Mouse (Mus musculus) thymus, postnatal 0 days (tissue): ENCODE measurements around the gene Polr2a. TPM values are rescaled to one million over a fixed set of nuclear protein-coding genes. Genes with fewer than 3 reads are reported as not detected.
"Not testable (repeated sequence)": the region's sequence is repeated elsewhere in the genome, so short reads cannot be mapped to it uniquely, and the experiment has no call there.

Experiments
- DNase-seq: peaks from one replicate; pipeline ENCODE4 v3.0.0-alpha.2; 2015; ENCODE audit warnings: low spot score
- polyA plus RNA-seq: library from polyadenylated mRNA; unstranded; fragments of >200 nt; fragmentation: Nextera tagmentation; extraction: Ambion mirVana; gene quantifications from 2 replicates; pipeline ENCODE4 v1.2.1, GENCODE M21; 2015

Polr2a gene
- polyA plus RNA-seq, 1 experiment from 2014 or later, result 22.4 TPM

DNA sequence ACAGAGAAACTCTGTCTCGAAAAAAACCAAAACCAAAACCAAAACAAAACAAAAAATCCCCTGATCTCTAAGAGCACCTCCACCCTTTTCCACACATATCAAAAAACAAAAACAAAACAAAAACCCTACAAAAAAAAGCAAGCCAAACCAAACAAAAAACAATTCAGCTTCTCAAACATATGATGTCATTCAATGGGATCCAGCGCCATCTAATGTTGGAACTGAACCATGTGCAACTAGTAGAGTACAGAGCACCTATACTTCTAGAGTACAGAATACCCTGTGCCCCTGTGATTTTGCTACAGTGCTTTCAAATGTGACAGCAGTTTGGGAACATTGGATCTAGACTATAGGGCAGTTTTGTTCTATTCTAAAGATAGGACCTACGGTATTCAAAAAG lies 3.7 kb downstream of the Polr2a start:
- DNase-seq, result peak; percentile 76

GRCm38 (mm10) chr11:69754233-69754632 lies 4.2 kb downstream of the Polr2a start:
- no peak for DNase-seq

GRCm38 (mm10) chr11:69752686-69753085 lies 5.8 kb downstream of the Polr2a start:
- no peak for DNase-seq

DNA sequence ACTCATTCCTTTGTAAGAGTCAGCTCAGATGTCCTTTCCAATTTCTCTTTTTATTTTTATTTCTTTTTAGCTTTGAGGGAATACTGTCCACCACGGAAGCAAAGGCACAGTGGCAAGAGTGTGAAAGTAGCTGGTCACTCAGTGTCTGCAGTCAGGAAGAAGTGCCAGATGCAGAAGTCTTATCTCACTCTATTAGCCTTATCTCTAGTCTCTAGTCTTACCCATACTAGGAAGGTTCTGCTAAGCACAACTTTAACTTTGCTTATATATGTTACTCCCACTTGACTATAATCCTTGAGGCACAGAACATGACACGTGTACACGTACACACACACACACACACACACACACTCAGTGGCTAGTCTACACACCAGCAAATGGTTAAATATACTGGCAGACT lies 6.8 kb downstream of the Polr2a start:
- no peak for DNase-seq

- not testable (repeated sequence) for DNase-seq
Measured at GRCm38 (mm10) chr11:69731408-69731807, 27.0 kb downstream of the Polr2a start.

- DNase-seq, result peak; percentile 77
Measured at GRCm38 (mm10) chr11:69729063-69729462, 29.4 kb downstream of the Polr2a start.

DNA sequence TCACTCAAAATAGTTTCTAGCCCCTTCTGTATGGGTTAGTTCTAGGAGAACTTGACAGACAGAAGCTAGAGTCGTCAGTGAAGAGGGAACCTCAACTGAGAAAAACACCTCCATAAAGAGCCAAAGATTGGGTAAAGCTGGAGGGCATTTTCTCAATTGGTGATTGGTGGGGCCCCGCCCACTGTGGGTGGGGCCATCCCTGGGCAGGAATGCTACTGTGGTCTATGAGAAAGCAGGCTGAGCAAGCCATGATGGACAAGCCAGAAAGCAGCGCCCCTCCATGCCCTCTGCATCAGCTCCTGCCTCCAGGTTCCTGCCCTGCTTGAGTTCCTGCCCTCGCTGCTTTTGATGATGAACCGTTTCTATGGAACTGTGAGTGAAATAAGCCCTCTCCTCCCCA lies 32.5 kb downstream of the Polr2a start:
- DNase-seq, result no peak

- DNase-seq, result no peak
Measured at GRCm38 (mm10) chr11:69723074-69723473, 35.4 kb downstream of the Polr2a start.

- DNase-seq, result no peak
Measured at GRCm38 (mm10) chr11:69720852-69721251, 37.6 kb downstream of the Polr2a start.

GRCm38 (mm10) chr11:69719423-69719822 lies 39.0 kb downstream of the Polr2a start:
- no peak for DNase-seq

- no peak for DNase-seq
Measured at GRCm38 (mm10) chr11:69718661-69719060, 39.8 kb downstream of the Polr2a start.

DNA sequence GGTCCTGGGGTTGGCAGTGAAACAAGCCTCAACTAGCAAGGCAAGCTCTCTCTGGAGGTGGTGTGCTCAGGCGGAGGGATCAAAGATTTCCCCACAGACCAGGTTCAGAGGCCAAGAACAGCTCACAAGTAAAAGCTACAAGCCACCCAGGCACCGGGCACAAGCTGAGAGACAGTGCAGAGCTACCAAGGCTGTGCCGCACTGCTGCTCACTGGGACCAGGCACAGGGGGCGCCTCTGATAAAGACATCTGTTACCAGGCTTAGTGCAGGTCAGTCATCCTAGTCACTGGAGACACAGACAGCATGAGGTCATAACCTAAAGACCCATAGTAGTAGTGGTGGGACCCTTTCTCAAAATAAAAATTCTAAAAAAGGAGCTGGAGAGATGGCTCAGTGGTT lies 41.5 kb downstream of the Polr2a start:
- no peak for DNase-seq

DNA sequence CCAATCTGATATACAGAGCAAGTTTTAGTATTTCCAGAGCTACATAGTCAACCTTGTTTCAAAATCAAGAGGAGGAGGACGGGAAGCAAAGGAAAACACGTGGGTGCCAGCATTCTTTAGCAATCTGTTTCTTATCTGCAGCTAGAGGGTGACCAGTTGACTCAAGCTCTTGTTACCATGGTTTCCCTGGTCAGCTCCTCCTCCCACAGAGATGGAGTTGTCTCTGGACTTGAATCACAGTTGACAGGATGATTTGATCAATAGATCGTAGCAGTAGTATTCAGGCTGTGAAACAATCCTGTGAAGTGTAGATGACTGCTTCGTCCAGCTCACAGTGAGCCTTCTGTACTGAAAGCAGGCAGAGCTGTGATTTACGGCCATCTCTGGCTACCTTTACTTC lies 42.5 kb downstream of the Polr2a start:
- DNase-seq, result no peak

GRCm38 (mm10) chr11:69715482-69715881 lies 43.0 kb downstream of the Polr2a start:
- peak; percentile 11 for DNase-seq

GRCm38 (mm10) chr11:69714636-69715329 lies 43.7 kb downstream of the Polr2a start:
- DNase-seq, result no peak

DNA sequence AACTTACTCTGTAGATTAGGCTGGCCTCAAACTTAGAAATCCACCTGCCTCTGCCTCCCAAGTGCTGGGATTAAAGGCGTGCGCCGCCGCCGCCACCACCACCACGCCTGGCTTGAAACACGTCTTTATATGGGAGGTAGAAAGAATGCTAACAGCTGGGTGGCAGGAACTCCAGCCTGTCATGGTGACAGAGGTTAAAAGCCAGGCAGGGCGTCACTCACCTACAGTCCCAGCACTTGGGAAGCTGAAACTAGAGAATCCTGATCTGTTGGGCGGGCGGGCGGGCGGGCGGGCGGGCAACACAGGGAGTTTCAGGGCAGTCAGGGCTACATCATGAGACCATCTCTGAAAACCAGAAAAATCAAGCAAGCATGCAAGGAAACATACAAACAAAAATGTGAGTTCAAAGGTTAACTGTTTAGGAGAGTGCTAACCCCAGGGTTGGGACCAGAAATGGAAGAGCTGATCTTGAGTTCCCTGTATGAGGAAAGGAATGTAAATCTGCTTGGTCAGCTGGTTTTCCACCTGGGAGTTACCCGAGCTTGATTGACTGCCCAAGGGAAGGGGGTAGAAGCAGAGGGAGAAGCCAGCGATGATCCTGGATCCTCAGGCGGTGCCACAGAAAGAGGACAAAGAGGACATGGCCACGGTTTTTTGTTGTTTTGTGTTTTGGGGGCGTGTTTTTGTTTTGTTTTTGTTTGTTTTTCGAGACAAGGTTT lies 45.3 kb downstream of the Polr2a start:
- DNase-seq, result no peak

DNA sequence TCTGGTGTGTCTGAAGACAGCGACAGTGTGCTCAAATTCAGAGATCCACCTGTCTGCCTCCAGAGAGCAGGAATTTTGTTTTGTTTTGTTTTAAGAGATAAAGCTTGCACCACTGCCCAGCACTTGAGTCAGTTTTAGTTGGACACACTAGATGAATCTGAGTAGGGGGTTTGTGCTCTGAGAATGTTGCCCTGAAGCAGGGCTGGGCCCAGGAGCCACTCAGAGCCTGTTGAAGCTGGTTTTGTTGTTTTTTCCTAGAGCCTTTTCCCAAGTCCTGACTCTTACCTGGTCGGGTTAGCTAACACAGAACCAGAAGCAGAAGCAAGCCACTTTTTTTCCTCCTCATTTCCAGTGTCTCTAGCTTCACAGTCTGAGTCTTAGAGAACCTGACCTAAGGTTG lies 47.4 kb downstream of the Polr2a start:
- DNase-seq, result no peak

DNA sequence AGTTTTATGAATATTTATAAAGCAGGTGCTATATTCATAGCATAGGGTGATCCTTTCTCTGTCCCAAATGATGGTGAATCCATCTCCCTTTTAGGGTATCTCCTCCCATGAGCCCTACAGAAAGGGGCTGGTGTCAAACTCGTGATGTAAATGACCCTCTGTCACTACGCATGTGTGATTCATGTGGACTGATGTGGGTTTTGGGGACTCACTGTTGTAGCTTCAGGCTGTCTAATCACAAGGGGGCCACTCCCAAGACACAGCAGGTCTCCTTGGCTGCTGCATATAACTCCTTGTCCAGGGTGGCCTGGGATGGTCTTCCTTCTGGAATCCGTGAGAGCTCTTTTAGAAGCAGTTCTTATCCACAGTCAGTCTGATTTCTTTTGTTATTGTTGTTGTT lies 48.0 kb downstream of the Polr2a start:
- no peak for DNase-seq

GRCm38 (mm10) chr11:69709554-69710446 lies 48.6 kb downstream of the Polr2a start:
- no peak for DNase-seq

- no peak for DNase-seq
Measured at GRCm38 (mm10) chr11:69708614-69709265, 49.7 kb downstream of the Polr2a start.

DNA sequence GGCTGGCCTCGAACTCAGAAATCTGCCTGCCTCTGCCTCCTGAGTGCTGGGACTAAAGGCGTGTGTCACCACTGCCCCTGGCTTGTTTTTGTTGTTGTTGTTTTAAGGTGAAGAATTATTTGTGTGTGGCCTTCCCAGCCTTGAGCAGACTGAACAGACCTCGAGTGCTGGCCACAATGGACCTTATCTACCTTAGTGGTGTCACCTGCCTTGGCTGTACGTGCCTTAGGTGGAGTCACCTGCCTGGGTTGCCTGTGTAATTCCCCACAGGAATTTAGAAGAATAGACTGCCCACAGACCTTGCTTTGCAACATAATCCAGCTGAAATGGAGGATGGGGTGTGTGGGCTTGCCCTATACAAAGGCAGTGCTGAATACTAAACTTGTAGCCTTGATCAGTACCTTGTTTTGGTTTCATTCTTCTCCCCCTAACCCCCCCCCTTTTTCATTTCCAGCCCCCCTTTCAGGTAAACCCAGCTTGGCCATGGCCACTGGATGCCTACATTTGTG lies 50.5 kb downstream of the Polr2a start:
- no peak for DNase-seq
